Mouse (Mus musculus) MEL (cell line): Measurements from ENCODE around the gene Hbq1b. TPM values are rescaled to one million over a fixed set of nuclear protein-coding genes. Genes with fewer than 3 reads are reported as not detected.
A peak's percentile ranks its signal among the peaks of the same experiment; 100 is the strongest.

Experiments
- DNase-seq: peaks from one replicate; pipeline ENCODE4 v3.0.0; 2011; ENCODE audit warnings: low read depth, low spot score
- H3K27ac ChIP-seq: 2 replicates; pipeline ENCODE4 v1.5.1; 2012; ENCODE audit warnings: low read depth, mild to moderate bottlenecking, control low read depth, low read length, moderate library complexity; ENCODE audit not compliant: control insufficient read depth
- H3K27me3 ChIP-seq, 2 experiments: fragments of 150-350 bp in 1 of 2; sonication (generic) in 1 of 2; 2 replicates each; pipeline ENCODE4 v1.6.1; 2012; ENCODE audit warnings: low read length in 2 of 2, mild to moderate bottlenecking in 2 of 2, improper control_type of control experiment in 1 of 2, moderate library complexity in 1 of 2; ENCODE audit not compliant: insufficient read depth in 2 of 2, control insufficient read depth in 1 of 2
- H3K36me3 ChIP-seq, 2 experiments: 2 replicates each; pipeline ENCODE4 v1.6.1; 2012 to 2014; ENCODE audit warnings: low read length in 2 of 2, improper control_type of control experiment in 1 of 2, inconsistent platforms in 1 of 2, mild to moderate bottlenecking in 1 of 2; ENCODE audit not compliant: insufficient read depth in 2 of 2, control insufficient read depth in 1 of 2
- H3K4me1 ChIP-seq, 2 experiments: fragments of 150-350 bp in 1 of 2; sonication (generic) in 1 of 2; 2 replicates each; pipeline ENCODE4 v1.6.1; 2012; ENCODE audit warnings: low read length in 2 of 2, improper control_type of control experiment in 1 of 2, mild to moderate bottlenecking in 1 of 2; ENCODE audit not compliant: insufficient read depth in 2 of 2, control insufficient read depth in 1 of 2
- H3K4me3 ChIP-seq, 2 experiments: fragments of 150-350 bp in 1 of 2; sonication (generic) in 1 of 2; 2 replicates each; pipeline ENCODE4 v1.5.1; 2012; ENCODE audit warnings: low read depth in 2 of 2, low read length in 2 of 2, mild to moderate bottlenecking in 2 of 2, moderate library complexity in 2 of 2, control low read depth in 1 of 2, improper control_type of control experiment in 1 of 2; ENCODE audit not compliant: control insufficient read depth in 1 of 2, insufficient read depth in 1 of 2
- H3K79me2 ChIP-seq: 2 replicates; pipeline ENCODE4 v1.6.1; 2012; ENCODE audit warnings: mild to moderate bottlenecking, low read length, moderate library complexity; ENCODE audit not compliant: control insufficient read depth, poor library complexity, insufficient read depth
- H3K9ac ChIP-seq: 2 replicates; pipeline ENCODE4 v1.6.1; 2012; ENCODE audit warnings: low read depth, mild to moderate bottlenecking, control low read depth, low read length, moderate library complexity; ENCODE audit not compliant: control insufficient read depth, poor library complexity, severe bottlenecking
- H3K9me3 ChIP-seq: fragments of 150-350 bp; sonication (generic); replicated peaks from 2 replicates; pipeline ENCODE4 v1.6.1; 2012; ENCODE audit warnings: mild to moderate bottlenecking, low read length, improper control_type of control experiment, moderate library complexity; ENCODE audit not compliant: insufficient read depth
- BHLHE40 ChIP-seq: IDR thresholded peaks from 2 replicates; pipeline ENCODE4 v1.6.1; 2012; ENCODE audit warnings: low read depth, mild to moderate bottlenecking, inconsistent platforms, low read length, improper control_type of control experiment, borderline replicate concordance
- CHD1 ChIP-seq: IDR thresholded peaks from 2 replicates; pipeline ENCODE4 v1.6.1; 2012; ENCODE audit warnings: low read depth, mild to moderate bottlenecking, inconsistent platforms, low read length, improper control_type of control experiment
- CHD2 ChIP-seq: IDR thresholded peaks from 2 replicates; pipeline ENCODE4 v1.6.1; 2011; ENCODE audit warnings: low read length, improper control_type of control experiment
- CTCF ChIP-seq, 3 experiments: IDR thresholded peaks in 2 of 3; conservative IDR thresholded peaks in 1 of 3; 2 replicates each; pipeline ENCODE4 v1.5.1; 2011 to 2012; ENCODE audit warnings: low read length in 3 of 3, low read depth in 2 of 3, mild to moderate bottlenecking in 2 of 3, improper control_type of control experiment in 1 of 3, inconsistent platforms in 1 of 3, mixed read lengths in 1 of 3, moderate library complexity in 1 of 3; ENCODE audit not compliant: control insufficient read depth in 1 of 3, insufficient read depth in 1 of 3, poor library complexity in 1 of 3, severe bottlenecking in 1 of 3
- E2F4 ChIP-seq: IDR thresholded peaks from 2 replicates; pipeline ENCODE4 v1.6.1; 2011; ENCODE audit warnings: low read depth, low read length, improper control_type of control experiment, borderline replicate concordance
- EP300 ChIP-seq, 2 experiments: IDR thresholded peaks; 2 replicates each; pipeline ENCODE4 v1.6.1; 2011; ENCODE audit warnings: improper control_type of control experiment in 2 of 2, low read length in 2 of 2, low read depth in 1 of 2, mild to moderate bottlenecking in 1 of 2
- ETS1 ChIP-seq: IDR thresholded peaks from 2 replicates; pipeline ENCODE4 v1.6.1; 2012; ENCODE audit warnings: low read depth, mild to moderate bottlenecking, inconsistent platforms, low read length, improper control_type of control experiment, moderate library complexity
- GATA1 ChIP-seq: IDR thresholded peaks from 2 replicates; pipeline ENCODE4 v1.6.1; 2011; ENCODE audit warnings: low read depth, low read length, improper control_type of control experiment
- JUND ChIP-seq: IDR thresholded peaks from 2 replicates; pipeline ENCODE4 v1.6.1; 2011; ENCODE audit warnings: low read depth, mild to moderate bottlenecking, improper control_type of control experiment, low read length
- MAFK ChIP-seq: IDR thresholded peaks from 2 replicates; pipeline ENCODE4 v1.6.1; 2011; ENCODE audit warnings: low read depth, mild to moderate bottlenecking, low read length, improper control_type of control experiment, borderline replicate concordance
- MAZ ChIP-seq: IDR thresholded peaks from 2 replicates; pipeline ENCODE4 v1.6.1; 2012; ENCODE audit warnings: low read depth, mild to moderate bottlenecking, inconsistent platforms, low read length, improper control_type of control experiment
- MEF2A ChIP-seq: IDR thresholded peaks from 2 replicates; pipeline ENCODE4 v1.6.1; 2014; ENCODE audit warnings: low read depth, mild to moderate bottlenecking, inconsistent platforms, low read length, improper control_type of control experiment; ENCODE audit not compliant: poor library complexity, insufficient replicate concordance, severe bottlenecking; ENCODE audit errors: extremely low read depth
- MXI1 ChIP-seq: IDR thresholded peaks from 2 replicates; pipeline ENCODE4 v1.6.1; 2011; ENCODE audit warnings: mild to moderate bottlenecking, low read depth, low read length, improper control_type of control experiment
- MYB ChIP-seq: IDR thresholded peaks from 2 replicates; pipeline ENCODE4 v1.6.1; 2011; ENCODE audit warnings: mild to moderate bottlenecking, low read depth, low read length, improper control_type of control experiment
- MYC ChIP-seq: IDR thresholded peaks from 2 replicates; pipeline ENCODE4 v1.6.1; 2011; ENCODE audit warnings: low read depth, mild to moderate bottlenecking, low read length, improper control_type of control experiment, moderate library complexity
- NRF1 ChIP-seq: IDR thresholded peaks from 2 replicates; pipeline ENCODE4 v1.6.1; 2014; ENCODE audit warnings: low read depth, mild to moderate bottlenecking, inconsistent platforms, low read length, improper control_type of control experiment, moderate library complexity; ENCODE audit not compliant: poor library complexity, insufficient read depth, severe bottlenecking
- POLR2A ChIP-seq, 2 experiments: IDR thresholded peaks; 2 replicates each; pipeline ENCODE4 v1.6.1; 2011 to 2012; ENCODE audit warnings: low read length in 2 of 2, mild to moderate bottlenecking in 2 of 2, control low read depth in 1 of 2, improper control_type of control experiment in 1 of 2, low read depth in 1 of 2, moderate library complexity in 1 of 2; ENCODE audit not compliant: control insufficient read depth in 1 of 2, insufficient read depth in 1 of 2, poor library complexity in 1 of 2
- RAD21 ChIP-seq: IDR thresholded peaks from 2 replicates; pipeline ENCODE4 v1.6.1; 2011; ENCODE audit warnings: mild to moderate bottlenecking, low read depth, low read length, improper control_type of control experiment
- RCOR1 ChIP-seq: IDR thresholded peaks from 2 replicates; pipeline ENCODE4 v1.6.1; 2012; ENCODE audit warnings: low read depth, mild to moderate bottlenecking, inconsistent platforms, low read length, improper control_type of control experiment
- SIN3A ChIP-seq: IDR thresholded peaks from 2 replicates; pipeline ENCODE4 v1.6.1; 2012; ENCODE audit warnings: low read length, improper control_type of control experiment, inconsistent platforms
- TAL1 ChIP-seq: IDR thresholded peaks from 2 replicates; pipeline ENCODE4 v1.6.1; 2012; ENCODE audit warnings: mild to moderate bottlenecking, inconsistent platforms, low read length, moderate library complexity, mixed read lengths
- USF1 ChIP-seq: IDR thresholded peaks from 2 replicates; pipeline ENCODE4 v1.6.1; 2014; ENCODE audit warnings: low read depth, mild to moderate bottlenecking, inconsistent platforms, low read length, improper control_type of control experiment, moderate library complexity
- USF2 ChIP-seq, 2 experiments: IDR thresholded peaks; 2 replicates each; pipeline ENCODE4 v1.6.1; 2011 to 2012; ENCODE audit warnings: improper control_type of control experiment in 2 of 2, low read length in 2 of 2, borderline replicate concordance in 1 of 2, inconsistent platforms in 1 of 2, low read depth in 1 of 2, mild to moderate bottlenecking in 1 of 2; ENCODE audit not compliant: insufficient read depth in 1 of 2
- ZC3H11A ChIP-seq: IDR thresholded peaks from 2 replicates; pipeline ENCODE4 v1.6.1; 2012; ENCODE audit warnings: low read depth, mild to moderate bottlenecking, inconsistent platforms, low read length, improper control_type of control experiment
- ZKSCAN1 ChIP-seq: IDR thresholded peaks from 2 replicates; pipeline ENCODE4 v1.6.1; 2012; ENCODE audit warnings: low read depth, mild to moderate bottlenecking, inconsistent platforms, low read length, improper control_type of control experiment, moderate library complexity
- ZMIZ1 ChIP-seq: IDR thresholded peaks from 2 replicates; pipeline ENCODE4 v1.6.1; 2012; ENCODE audit warnings: low read depth, mild to moderate bottlenecking, inconsistent platforms, low read length, improper control_type of control experiment, moderate library complexity
- ZNF384 ChIP-seq: IDR thresholded peaks from 2 replicates; pipeline ENCODE4 v1.6.1; 2012; ENCODE audit warnings: low read depth, mild to moderate bottlenecking, inconsistent platforms, low read length, improper control_type of control experiment
- polyA plus RNA-seq, 2 experiments: library from polyadenylated mRNA; stranded (reverse) in 1 of 2; unstranded in 1 of 2; fragments of >175 nt in 1 of 2; fragments of >200 nt in 1 of 2; gene quantifications; 2 replicates each; pipeline versions ENCODE4 v1.2.1 to v1.2.4; 2012; ENCODE audit warnings: low replicate concordance in 2 of 2, low read depth in 1 of 2; ENCODE audit not compliant: insufficient read length in 2 of 2, insufficient read depth in 1 of 2, missing spikeins in 1 of 2
- total RNA-seq: library from RNA; depleted of rRNA; stranded (reverse); fragments of 300-350 nt; gene quantifications from 2 replicates; pipeline ENCODE4 v1.2.3, GENCODE M21; 2012

Gene Hbq1b
- total and polyA plus RNA-seq, 3 experiments = 2.3 to 6.5 TPM; not detected in 1

- H3K79me2 ChIP-seq = peaks cover 5% of the 10 kb centered on the region
- no peak for TF ChIP-seq RCOR1
- no peak for TF ChIP-seq RAD21
- TF ChIP-seq MEF2A = no peak
- no peak for TF ChIP-seq MAFK
- TF ChIP-seq NRF1 = no peak
- TF ChIP-seq USF2 (IDR thresholded peaks at IDR 0.05; ENCODE audit: borderline replicate concordance in 1 of 2, insufficient read depth in 1 of 2, low read depth in 1 of 2, low read length in 2 of 2) = no peak
- no peak overlapping the region for H3K27ac ChIP-seq
- peaks cover 0 to 26% of the 10 kb centered on the region in 2 experiments; a peak in 2 of 4 replicates for H3K36me3 ChIP-seq
- no peaks in the 10 kb centered on the region for H3K27me3 ChIP-seq
- H3K9ac ChIP-seq = no peak overlapping the region
- DNase-seq = no peak
- peaks cover 13 to 22% of the 10 kb centered on the region in 2 experiments for H3K4me1 ChIP-seq
- no peak overlapping the region for H3K4me3 ChIP-seq
- H3K9me3 ChIP-seq = no peaks in the 10 kb centered on the region
These were observed 23.9 kb upstream of the Hbq1b start for GRCm38 (mm10) chr11:32262674-32263415.

DNA sequence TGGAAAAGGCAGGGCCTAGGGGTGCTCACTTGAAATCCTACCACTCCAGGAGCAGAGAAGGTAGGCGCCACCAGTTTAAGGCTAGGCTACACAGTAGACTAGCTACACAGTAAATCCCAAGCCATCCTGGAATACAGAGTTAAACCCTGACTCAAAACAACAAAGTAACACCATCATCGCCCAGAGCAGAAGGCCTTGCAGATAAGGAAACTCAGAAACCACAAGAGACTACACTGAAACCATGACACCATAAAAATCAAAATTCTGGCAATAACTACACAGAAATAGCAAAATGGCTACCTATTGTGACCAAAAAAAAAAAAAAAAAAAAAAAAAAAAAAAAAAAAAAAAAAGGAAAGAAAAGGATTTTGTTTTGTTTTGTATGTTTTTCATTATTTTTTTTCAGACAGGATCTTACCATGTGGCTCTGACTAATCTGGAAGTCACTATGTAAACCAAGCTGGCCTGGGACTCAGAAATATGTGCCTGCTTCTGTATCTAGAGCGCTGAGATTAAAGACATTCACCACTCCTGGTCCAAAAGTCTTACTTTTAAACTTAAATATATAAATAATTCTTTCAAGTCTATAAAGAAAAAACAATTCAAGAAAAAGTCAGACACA lies 21.5 kb upstream of the Hbq1b start:
- Histone ChIP-seq H3K79me2 (peaks cover 5% of the 10 kb centered on the region), H3K27me3 (no peaks in the 10 kb centered on the region), H3K9ac (no peak overlapping the region), H3K4me3 (no peak overlapping the region), H3K4me1 (peaks cover 28 to 41% of the 10 kb centered on the region in 2 experiments), H3K9me3 (no peaks in the 10 kb centered on the region), H3K36me3 (peaks cover 0 to 44% of the 10 kb centered on the region in 2 experiments; a peak in 2 of 4 replicates), H3K27ac (peak overlapping the region; percentile 25)
- DNase-seq = peak; percentile 94
- TF ChIP-seq USF1 = peak; percentile 18; the same call in 1 of the 2 replicates
- peak; percentile 98 for TF ChIP-seq GATA1
- no peak for TF ChIP-seq MYB
- TF ChIP-seq ZC3H11A = 0 out of 2 replicates have a peak, but pooled peaks have one; percentile 1
- 0 out of 2 replicates have a peak, but pooled peaks have one; percentile 36 for TF ChIP-seq ZKSCAN1
- no peak for TF ChIP-seq POLR2A (IDR thresholded peaks at IDR 0.05; ENCODE audit: control insufficient read depth in 1 of 2, insufficient read depth in 1 of 2, low read depth in 1 of 2, low read length in 2 of 2, poor library complexity in 1 of 2)
- TF ChIP-seq BHLHE40 = peak; percentile 78
- TF ChIP-seq CHD2 = no peak
- no peak for TF ChIP-seq ZMIZ1
- TF ChIP-seq USF2 (IDR thresholded peaks at IDR 0.05; ENCODE audit: borderline replicate concordance in 1 of 2, insufficient read depth in 1 of 2, low read depth in 1 of 2, low read length in 2 of 2) = peak in 1 of 2 experiments; percentile 8; a peak in 1 of 4 replicates
- TF ChIP-seq MAZ = 0 out of 2 replicates have a peak, but pooled peaks have one; percentile 30
- peak; percentile 69; the same call in 1 of the 2 replicates for TF ChIP-seq MYC
- peak; percentile 98 for TF ChIP-seq TAL1
- TF ChIP-seq MEF2A = no peak
- no peak for TF ChIP-seq JUND
- no peak for TF ChIP-seq E2F4
- peak; percentile 86 for TF ChIP-seq SIN3A
- TF ChIP-seq MXI1 = peak; percentile 69
- peak; percentile 91 for TF ChIP-seq MAFK
- TF ChIP-seq EP300 (IDR thresholded peaks at IDR 0.05; ENCODE audit: low read depth in 1 of 2, low read length in 2 of 2) = peak; percentile 96
- TF ChIP-seq RAD21 = no peak
- TF ChIP-seq CTCF (IDR thresholded peaks at IDR 0.05 in 2 of 3, conservative IDR thresholded peaks at IDR 0.05 in 1 of 3; ENCODE audit: control insufficient read depth in 1 of 3, insufficient read depth in 1 of 3, low read depth in 2 of 3, low read length in 3 of 3, poor library complexity in 1 of 3, severe bottlenecking in 1 of 3) = no peak
- TF ChIP-seq ETS1 = peak; percentile 96
- TF ChIP-seq ZNF384 = peak; percentile 91
- no peak for TF ChIP-seq CHD1
